Mouse (Mus musculus) embryonic facial prominence, embryonic 10.5 days (tissue): Measurements from ENCODE around the gene Ets1. TPM values are rescaled to one million over a fixed set of nuclear protein-coding genes. Genes with fewer than 3 reads are reported as not detected.

ENCODE experiments used
- DNase-seq: peaks from one replicate; pipeline ENCODE4 v3.0.0-alpha.2; 2017; ENCODE audit warnings: low spot score
- H3K27ac ChIP-seq: fragments of 300-500 bp; sonication (generic); replicated peaks from 2 replicates; pipeline ENCODE4 v1.5.1; 2016; ENCODE audit warnings: mild to moderate bottlenecking
- H3K27me3 ChIP-seq: fragments of 300-500 bp; sonication (generic); replicated peaks from 2 replicates; pipeline ENCODE4 v1.6.1; 2016; ENCODE audit warnings: low read depth, mild to moderate bottlenecking; ENCODE audit not compliant: poor library complexity, severe bottlenecking
- H3K36me3 ChIP-seq: fragments of 300-500 bp; sonication (generic); replicated peaks from 2 replicates; pipeline ENCODE4 v1.6.1; 2016; ENCODE audit warnings: mild to moderate bottlenecking, moderate library complexity
- H3K4me1 ChIP-seq: fragments of 300-500 bp; sonication (generic); 2 replicates; pipeline ENCODE4 v1.6.1; 2016
- H3K4me3 ChIP-seq: fragments of 300-500 bp; sonication (generic); 2 replicates; pipeline ENCODE4 v1.5.1; 2016; ENCODE audit warnings: mild to moderate bottlenecking, moderate library complexity
- H3K9me3 ChIP-seq: fragments of 300-500 bp; sonication (generic); 2 replicates; pipeline ENCODE4 v1.6.1; 2016; ENCODE audit warnings: mild to moderate bottlenecking
- WGBS: fragments of 180-500 bp; shearing (Covaris S2); methylation state at CpG from one replicate; pipeline ENCODE4 v1.1.7; 2016; 5-methylcytosine and 5-hydroxymethylcytosine counted together
- polyA plus RNA-seq: library from polyadenylated mRNA; unstranded; fragments of >200 nt; fragmentation: Nextera tagmentation; extraction: Ambion mirVana; gene quantifications from 2 replicates; pipeline ENCODE4 v1.2.1, GENCODE M21; 2016

Ets1 gene
- polyA plus RNA-seq, 1 experiment from 2014 or later = 38.6 TPM

- H3K9me3 ChIP-seq = no peaks in the 10 kb centered on the region
- peaks cover 34% of the 10 kb centered on the region for H3K36me3 ChIP-seq
- H3K27me3 ChIP-seq = no peaks in the 10 kb centered on the region
- no peak overlapping the region for H3K4me3 ChIP-seq
- H3K4me1 ChIP-seq = peaks cover 23% of the 10 kb centered on the region
- DNase-seq = no peak
- WGBS = 94% methylated on average over 15 of the region's 15 CpGs
- H3K27ac ChIP-seq = no peak overlapping the region
These were observed 118.3 kb downstream of the Ets1 start for GRCm38 (mm10) chr9:32754311-32754710.

DNA sequence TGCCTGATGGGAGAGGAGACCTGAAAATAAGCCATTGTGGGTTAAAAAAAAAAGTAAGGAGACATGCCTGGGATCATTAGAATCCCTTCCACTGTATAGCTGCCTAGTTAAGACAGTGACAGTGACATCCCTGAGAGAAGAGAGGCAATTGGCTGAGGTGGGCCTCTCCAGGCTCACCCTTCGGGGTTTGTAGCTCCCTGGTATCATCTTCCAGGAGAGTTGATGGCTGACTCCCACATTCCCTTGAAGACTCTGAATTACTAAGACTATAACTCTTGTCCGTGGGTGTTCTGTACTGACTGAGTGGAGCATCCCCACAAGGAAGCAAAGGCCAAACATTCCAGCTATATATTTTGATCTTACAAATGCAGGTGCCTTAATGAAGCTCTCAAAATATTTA is 120.0 kb downstream of the Ets1 start:
- 82% methylated on average over 2 of the region's 2 CpGs for WGBS
- Histone ChIP-seq H3K27ac (no peak overlapping the region), H3K9me3 (no peaks in the 10 kb centered on the region), H3K4me1 (peaks cover 23% of the 10 kb centered on the region), H3K27me3 (no peaks in the 10 kb centered on the region), H3K4me3 (no peak overlapping the region), H3K36me3 (peaks cover 17% of the 10 kb centered on the region)
- no peak for DNase-seq

DNA sequence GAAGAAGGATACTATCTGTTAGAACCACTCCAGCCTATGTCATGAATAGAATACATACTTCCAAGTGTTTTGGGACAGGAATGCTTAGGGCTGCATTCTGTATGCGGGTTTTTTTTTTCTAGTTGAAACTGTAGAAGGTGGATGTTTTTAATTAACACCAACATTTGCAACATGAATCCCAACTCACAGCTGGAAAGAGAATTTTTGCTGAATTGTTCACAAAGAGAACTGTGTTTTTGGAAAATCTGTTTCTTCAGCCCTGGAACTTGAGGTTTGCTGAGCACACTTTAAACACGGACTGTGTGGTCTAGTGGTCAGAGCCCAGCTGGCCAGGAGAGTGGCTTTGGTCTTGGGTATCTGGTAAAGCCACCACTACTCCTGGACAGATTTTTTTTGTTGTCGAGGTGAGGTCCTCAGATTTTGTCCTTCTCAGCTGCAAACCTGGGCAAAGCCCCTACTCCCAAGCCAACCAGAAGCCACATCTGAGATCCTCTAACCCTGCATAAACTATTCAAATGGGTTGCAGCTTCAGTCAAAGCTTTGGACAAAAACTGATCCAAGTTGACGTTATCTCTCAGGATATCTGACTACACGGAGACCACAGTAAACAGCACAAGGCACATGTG is 122.4 kb downstream of the Ets1 start:
- 71% methylated on average over 5 of the region's 5 CpGs for WGBS
- Histone ChIP-seq H3K36me3 (peaks cover 15% of the 10 kb centered on the region), H3K27me3 (no peaks in the 10 kb centered on the region), H3K9me3 (no peaks in the 10 kb centered on the region), H3K4me1 (peaks cover 20% of the 10 kb centered on the region), H3K4me3 (no peak overlapping the region), H3K27ac (0 out of 2 replicates have a peak overlapping the region, but pooled peaks have one; percentile 5)
- no peak for DNase-seq

DNA sequence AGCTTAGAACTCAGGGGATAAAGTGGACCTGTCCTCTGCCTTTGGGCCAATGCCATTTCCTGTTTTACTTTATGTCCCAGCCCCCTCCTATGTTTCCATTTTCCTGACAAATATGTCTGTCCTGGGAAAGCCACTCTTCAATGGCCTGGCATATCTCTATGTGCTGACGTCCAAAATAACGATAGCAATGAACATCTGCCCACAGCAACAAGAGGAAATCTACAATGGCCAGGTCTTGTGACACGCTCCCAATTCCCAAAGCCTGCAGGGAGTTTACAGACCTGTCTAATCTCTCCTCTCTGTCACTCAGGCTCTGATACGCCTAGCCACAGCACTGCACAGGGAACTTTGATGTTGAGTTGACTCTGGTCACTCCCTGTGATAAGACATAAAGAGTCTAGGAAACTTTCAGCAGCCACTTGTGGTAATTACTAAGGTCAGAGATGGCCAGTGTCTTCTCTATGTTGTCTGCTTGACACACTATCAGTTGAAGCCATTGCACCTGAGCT is 124.7 kb downstream of the Ets1 start:
- WGBS = 85% methylated on average over 4 of the region's 4 CpGs
- no peak overlapping the region for H3K27ac ChIP-seq
- no peaks in the 10 kb centered on the region for H3K9me3 ChIP-seq
- no peaks in the 10 kb centered on the region for H3K36me3 ChIP-seq
- no peak overlapping the region for H3K4me3 ChIP-seq
- H3K4me1 ChIP-seq = peaks cover 16% of the 10 kb centered on the region
- DNase-seq = no peak
- no peaks in the 10 kb centered on the region for H3K27me3 ChIP-seq

DNA sequence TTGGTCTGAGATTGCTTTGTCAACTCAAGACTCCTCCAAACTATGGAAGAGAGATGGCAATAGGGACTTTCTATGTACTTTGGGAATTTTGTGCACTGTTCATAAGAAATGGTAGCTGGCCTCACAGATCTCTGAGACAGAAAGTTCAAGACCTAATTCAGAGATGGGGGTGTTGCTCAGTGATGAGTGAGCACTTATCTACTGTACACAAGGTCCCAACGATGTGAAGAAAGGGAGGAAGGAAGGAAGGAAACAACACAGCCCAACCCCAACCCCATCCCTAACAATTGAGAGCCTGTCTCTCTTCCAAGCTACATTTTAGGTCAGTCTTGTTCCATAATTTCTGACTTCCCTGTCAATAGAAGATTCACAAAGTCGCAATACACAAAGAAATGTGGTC is 125.3 kb downstream of the Ets1 start:
- no peak overlapping the region for H3K27ac ChIP-seq
- no peak for DNase-seq
- peaks cover 12% of the 10 kb centered on the region for H3K4me1 ChIP-seq
- H3K9me3 ChIP-seq = no peaks in the 10 kb centered on the region
- no peaks in the 10 kb centered on the region for H3K27me3 ChIP-seq
- 72% methylated on average over 2 of the region's 2 CpGs for WGBS
- no peak overlapping the region for H3K4me3 ChIP-seq
- H3K36me3 ChIP-seq = no peaks in the 10 kb centered on the region

DNA sequence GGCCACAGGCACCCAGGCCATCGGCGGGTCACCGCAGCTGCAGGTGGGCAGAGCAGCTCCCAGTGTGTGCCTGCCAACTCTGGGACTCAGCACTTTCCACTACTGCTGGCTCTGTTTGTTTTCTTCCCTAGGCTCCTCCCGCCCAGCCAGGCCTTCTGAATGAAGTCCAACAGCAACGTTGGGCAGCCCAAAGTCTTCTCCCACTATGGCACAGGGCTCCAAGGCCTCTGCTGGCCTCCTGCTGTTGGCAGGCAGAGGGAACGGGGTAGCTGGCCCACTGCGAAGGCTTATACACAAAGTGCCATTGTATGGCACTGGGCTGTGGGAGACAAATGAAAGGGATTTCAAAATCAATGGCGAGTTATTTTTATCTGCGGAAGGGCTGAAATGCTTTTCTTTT is 128.4 kb downstream of the Ets1 start:
- H3K27ac ChIP-seq = no peak overlapping the region

DNA sequence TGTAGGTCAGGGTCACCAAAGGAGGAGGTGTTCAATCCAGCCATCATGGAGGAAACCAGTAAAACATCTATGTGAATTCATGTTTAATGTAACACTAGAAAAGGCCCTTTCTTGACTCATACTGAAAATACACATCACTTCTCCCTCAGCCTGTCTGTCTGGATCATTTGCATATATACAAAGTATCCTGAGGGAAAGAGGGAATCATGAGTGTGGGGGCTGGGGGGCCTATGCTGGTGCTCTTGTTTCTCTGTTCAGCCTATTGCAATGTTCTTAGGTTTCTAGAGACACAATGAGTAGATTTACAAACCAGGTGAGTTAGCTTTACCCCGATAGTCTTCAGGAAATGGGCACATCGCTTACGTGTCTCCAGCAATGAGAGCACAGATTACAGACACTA is 129.1 kb downstream of the Ets1 start:
- no peaks in the 10 kb centered on the region for H3K36me3 ChIP-seq
- H3K4me1 ChIP-seq = no peaks in the 10 kb centered on the region
- H3K27me3 ChIP-seq = no peaks in the 10 kb centered on the region
- no peaks in the 10 kb centered on the region for H3K9me3 ChIP-seq
- DNase-seq = no peak
- WGBS = 94% methylated on average over 3 of the region's 3 CpGs
- no peak overlapping the region for H3K4me3 ChIP-seq
- H3K27ac ChIP-seq = no peak overlapping the region

More for the DNA sequence above, 128.4 kb downstream of the Ets1 start:
- Histone ChIP-seq H3K36me3 (no peaks in the 10 kb centered on the region), H3K4me3 (no peak overlapping the region), H3K9me3 (no peaks in the 10 kb centered on the region), H3K27me3 (no peaks in the 10 kb centered on the region), H3K4me1 (no peaks in the 10 kb centered on the region)
- DNase-seq = no peak
- WGBS = 71% methylated on average over 9 of the region's 9 CpGs

DNA sequence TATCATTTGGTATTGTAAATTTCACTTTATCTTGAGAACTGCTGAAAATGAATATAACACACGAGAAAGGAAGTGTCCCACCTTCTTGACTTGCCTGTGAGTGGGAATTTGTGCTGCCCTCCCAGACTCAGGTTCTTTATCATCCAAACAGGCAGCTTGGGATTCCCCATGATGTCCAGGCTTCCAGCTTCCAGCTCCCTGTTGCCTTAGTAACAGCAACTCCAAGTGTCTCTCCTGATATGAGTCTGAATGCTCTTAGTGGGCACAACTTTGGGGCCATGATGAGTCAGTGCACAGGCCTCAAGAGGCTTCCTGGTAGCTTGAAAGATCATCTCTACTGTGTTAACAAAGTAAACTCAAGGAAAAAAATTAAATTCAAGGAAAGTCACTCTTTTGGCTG is 142.8 kb downstream of the Ets1 start:
- Histone ChIP-seq H3K36me3 (no peaks in the 10 kb centered on the region), H3K9me3 (no peaks in the 10 kb centered on the region), H3K27ac (no peak overlapping the region), H3K27me3 (no peaks in the 10 kb centered on the region), H3K4me1 (0 out of 2 replicates have a peak, but pooled peaks cover 8% of the 10 kb centered on the region), H3K4me3 (no peak overlapping the region)
- DNase-seq = no peak
- 76% methylated on average over 1 of the region's 1 CpGs for WGBS

DNA sequence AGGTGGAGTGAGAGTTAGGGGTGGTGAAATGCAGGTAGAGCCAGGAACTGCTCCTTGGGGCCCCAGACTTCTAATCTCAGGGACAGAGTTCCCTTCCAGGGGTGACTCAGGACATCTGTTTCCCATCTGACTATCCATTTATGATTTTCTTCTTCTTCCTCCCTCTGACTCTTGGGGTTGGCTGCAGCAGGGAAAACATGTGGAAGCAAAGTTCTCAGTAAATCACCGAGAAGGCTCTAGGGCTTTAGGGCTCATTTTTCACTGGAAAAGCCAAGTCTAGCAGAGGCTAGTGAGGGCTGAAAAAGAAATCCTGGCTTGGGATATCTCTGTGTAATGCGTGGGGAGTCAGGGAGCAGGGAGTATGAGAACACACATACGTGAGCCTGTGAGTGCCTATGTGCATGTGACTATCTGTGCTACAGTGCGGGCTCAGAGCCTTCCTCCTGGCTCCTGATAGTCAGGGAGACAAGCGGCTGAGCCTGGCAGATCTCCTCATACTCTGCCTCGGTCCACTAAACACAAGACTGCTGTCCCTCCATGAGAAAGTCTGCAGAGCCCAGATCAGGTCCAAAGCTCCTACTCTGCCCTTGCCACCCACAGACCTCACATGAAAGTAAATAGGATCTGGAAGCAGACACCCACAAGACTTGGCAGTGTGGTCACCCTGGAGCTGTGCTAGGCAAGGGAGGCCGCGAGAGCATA is 146.5 kb downstream of the Ets1 start:
- Histone ChIP-seq H3K36me3 (no peaks in the 10 kb centered on the region), H3K9me3 (no peaks in the 10 kb centered on the region), H3K27ac (peak overlapping the region; percentile 11; the same call in 1 of the 2 replicates), H3K27me3 (no peaks in the 10 kb centered on the region), H3K4me1 (peaks cover 18% of the 10 kb centered on the region), H3K4me3 (no peak overlapping the region)
- 73% methylated on average over 8 of the region's 8 CpGs for WGBS
- no peak for DNase-seq

DNA sequence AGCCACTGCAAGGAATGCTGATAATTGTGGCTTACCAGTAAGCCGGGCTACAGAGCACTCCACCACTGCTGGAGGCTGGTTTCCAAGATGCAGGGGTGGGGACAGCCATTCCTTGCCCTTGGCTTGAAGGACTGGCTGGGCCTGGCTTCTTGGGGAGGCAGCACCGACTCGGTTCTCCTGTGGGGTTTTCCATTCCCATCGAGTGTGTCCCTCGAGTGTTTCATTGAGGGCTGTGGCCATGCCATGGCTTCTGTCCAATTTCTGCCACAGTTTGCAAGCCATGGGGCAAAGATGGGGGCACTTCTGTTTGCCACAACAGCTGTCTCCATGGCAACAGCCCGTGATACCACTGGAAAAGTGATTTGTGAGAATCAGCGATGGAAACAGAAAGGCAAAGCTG is 151.1 kb downstream of the Ets1 start:
- Histone ChIP-seq H3K27me3 (no peaks in the 10 kb centered on the region), H3K4me3 (no peak overlapping the region), H3K4me1 (peaks cover 56% of the 10 kb centered on the region), H3K27ac (peak overlapping the region; percentile 45), H3K9me3 (no peaks in the 10 kb centered on the region), H3K36me3 (no peaks in the 10 kb centered on the region)
- peak; percentile 39 for DNase-seq
- 69% methylated on average over 7 of the region's 7 CpGs for WGBS

- peak; percentile 63 for DNase-seq
- no peaks in the 10 kb centered on the region for H3K36me3 ChIP-seq
- H3K9me3 ChIP-seq = no peaks in the 10 kb centered on the region
- no peak overlapping the region for H3K4me3 ChIP-seq
- 0% methylated on average over 1 of the region's 1 CpGs for WGBS
- no peak overlapping the region for H3K27ac ChIP-seq
- H3K27me3 ChIP-seq = no peaks in the 10 kb centered on the region
- peaks cover 52% of the 10 kb centered on the region for H3K4me1 ChIP-seq
These were observed 151.6 kb downstream of the Ets1 start for GRCm38 (mm10) chr9:32787615-32788014.

GRCm38 (mm10) chr9:32789306-32789705 is 153.3 kb downstream of the Ets1 start:
- DNase-seq = peak; percentile 55
- no peak overlapping the region for H3K4me3 ChIP-seq
- H3K9me3 ChIP-seq = no peaks in the 10 kb centered on the region
- WGBS = 51% methylated on average over 7 of the region's 7 CpGs
- H3K36me3 ChIP-seq = no peaks in the 10 kb centered on the region
- no peaks in the 10 kb centered on the region for H3K27me3 ChIP-seq
- H3K27ac ChIP-seq = no peak overlapping the region
- H3K4me1 ChIP-seq = peaks cover 49% of the 10 kb centered on the region

- H3K9me3 ChIP-seq = no peaks in the 10 kb centered on the region
- no peaks in the 10 kb centered on the region for H3K27me3 ChIP-seq
- DNase-seq = peak; percentile 54
- no peak overlapping the region for H3K27ac ChIP-seq
- peaks cover 47% of the 10 kb centered on the region for H3K4me1 ChIP-seq
- no peak overlapping the region for H3K4me3 ChIP-seq
- WGBS = 42% methylated on average over 6 of the region's 6 CpGs
- no peaks in the 10 kb centered on the region for H3K36me3 ChIP-seq
These were observed 155.7 kb downstream of the Ets1 start for GRCm38 (mm10) chr9:32791699-32792098.
